Mouse (Mus musculus): ENCODE data around the gene Gm15097. TPM values are rescaled to one million over a fixed set of nuclear protein-coding genes. Genes with fewer than 3 reads are reported as not detected.
"Not testable (repeated sequence)": the region's sequence is repeated elsewhere in the genome, so short reads cannot be mapped to it uniquely, and the experiment has no call there.

The Gm15097 gene
- total RNA-seq (2012; rRNA removed) (not detected in 2 replicates), total RNA-seq (2014; rRNA removed) (not detected in 2 replicates), polyA plus RNA-seq (2012; ENCODE audit: insufficient read length, low read depth) (not detected in 2 replicates)

DNA sequence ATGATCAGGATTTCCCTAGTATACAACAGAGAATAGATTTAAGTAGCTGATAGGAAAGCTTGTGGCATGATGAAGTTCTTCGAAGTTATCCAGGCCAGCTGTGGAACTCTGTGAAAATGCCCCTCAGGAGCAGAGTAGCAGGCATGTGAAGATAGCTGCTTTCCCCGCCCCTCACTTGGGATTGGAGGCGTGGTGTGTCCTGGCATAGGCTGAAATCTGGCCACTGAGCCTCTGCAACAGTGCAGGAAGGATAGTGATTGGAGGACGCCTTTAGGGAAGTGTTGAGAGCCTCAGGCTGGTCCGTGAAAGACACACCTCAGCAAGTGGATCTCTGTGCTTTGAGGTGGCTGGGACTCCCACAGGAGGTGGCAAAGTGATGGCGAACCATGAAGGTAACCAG, at the start of gene Gm15097:
TSS of gene Gm15097 (plus strand) at position 301 of the 400 bp plus-strand sequence.
- in situ Hi-C loops (cut with MboI; ENCODE audit: low pct_ligation_motif_present, low pct_unique_long_range_greater_than_20kb, low sequenced_read_pairs); H3K27ac ChIP-seq (ENCODE audit: insufficient read depth, low read depth): not testable (repeated sequence)

GRCm38 (mm10) chrX:149762853-149763252, 21.4 kb upstream of the Gm15097 start:
- H3K27ac ChIP-seq (ENCODE audit: insufficient read depth, low read depth); H3K9me3 ChIP-seq (replicated peaks; ENCODE audit: low read length); H3K4me1 ChIP-seq (ENCODE audit: control insufficient read depth in 1 of 2, insufficient read depth in 2 of 2); H3K9ac ChIP-seq (ENCODE audit: insufficient read depth, low read depth); H3K4me2 ChIP-seq (ENCODE audit: insufficient read depth, low read depth, poor library complexity, severe bottlenecking); H3K36me3 ChIP-seq (replicated peaks in 1 of 2; ENCODE audit: control insufficient read depth in 1 of 2, insufficient read depth in 1 of 2, low read length in 1 of 2); H3K4me3 ChIP-seq (replicated peaks in 1 of 3; ENCODE audit: low read depth in 2 of 3, low read length in 2 of 3, poor library complexity in 1 of 3); H3K79me2 ChIP-seq (replicated peaks; ENCODE audit: control insufficient read depth, extremely low read depth, insufficient read depth, poor library complexity, severe bottlenecking); H3K27me3 ChIP-seq (replicated peaks); dilution Hi-C loops (cut with MboI; ENCODE audit: extremely low pct_ligation_motif_present, extremely low pct_unique_long_range_greater_than_20kb, low sequenced_read_pairs); in situ Hi-C loops (cut with MboI; ENCODE audit: low pct_ligation_motif_present, low pct_unique_long_range_greater_than_20kb, low sequenced_read_pairs): not testable (repeated sequence)
- TF ChIP-seq RAD21 (IDR thresholded peaks at IDR 0.05; ENCODE audit: low read depth, low read length) (peak; percentile 4), CTCF (conservative IDR thresholded peaks at IDR 0.05 in 1 of 2, IDR thresholded peaks at IDR 0.05 in 1 of 2; ENCODE audit: low read depth in 2 of 2, low read length in 2 of 2) (peak in 1 of 2 experiments; percentile 21; a peak in 2 of 4 replicates)
- peak; percentile 6 for DNase-seq (ENCODE audit: extremely low read depth)

More for the DNA sequence above, at the start of gene Gm15097:
- H3K36me3 ChIP-seq (replicated peaks in 1 of 2; ENCODE audit: control insufficient read depth in 1 of 2, insufficient read depth in 1 of 2, low read length in 1 of 2); dilution Hi-C loops (cut with MboI; ENCODE audit: extremely low pct_ligation_motif_present, extremely low pct_unique_long_range_greater_than_20kb, low sequenced_read_pairs); H3K4me2 ChIP-seq (ENCODE audit: insufficient read depth, low read depth, poor library complexity, severe bottlenecking); H3K4me1 ChIP-seq (ENCODE audit: control insufficient read depth in 1 of 2, insufficient read depth in 2 of 2); H3K4me3 ChIP-seq (replicated peaks in 1 of 3; ENCODE audit: low read depth in 2 of 3, low read length in 2 of 3, poor library complexity in 1 of 3); H3K27me3 ChIP-seq (replicated peaks); DNase-seq (ENCODE audit: extremely low read depth); H3K9me3 ChIP-seq (replicated peaks; ENCODE audit: low read length); H3K79me2 ChIP-seq (replicated peaks; ENCODE audit: control insufficient read depth, extremely low read depth, insufficient read depth, poor library complexity, severe bottlenecking); H3K9ac ChIP-seq (ENCODE audit: insufficient read depth, low read depth): not testable (repeated sequence)

GRCm38 (mm10) chrX:149811178-149811577, 26.9 kb downstream of the Gm15097 start:
- H3K4me1 ChIP-seq (ENCODE audit: control insufficient read depth in 1 of 2, insufficient read depth in 2 of 2); DNase-seq (ENCODE audit: extremely low read depth); dilution Hi-C loops (cut with MboI; ENCODE audit: extremely low pct_ligation_motif_present, extremely low pct_unique_long_range_greater_than_20kb, low sequenced_read_pairs); H3K4me2 ChIP-seq (ENCODE audit: insufficient read depth, low read depth, poor library complexity, severe bottlenecking); H3K79me2 ChIP-seq (replicated peaks; ENCODE audit: control insufficient read depth, extremely low read depth, insufficient read depth, poor library complexity, severe bottlenecking); H3K36me3 ChIP-seq (replicated peaks in 1 of 2; ENCODE audit: control insufficient read depth in 1 of 2, insufficient read depth in 1 of 2, low read length in 1 of 2); H3K27me3 ChIP-seq (replicated peaks); H3K9ac ChIP-seq (ENCODE audit: insufficient read depth, low read depth); H3K4me3 ChIP-seq (replicated peaks in 1 of 3; ENCODE audit: low read depth in 2 of 3, low read length in 2 of 3, poor library complexity in 1 of 3); H3K9me3 ChIP-seq (replicated peaks; ENCODE audit: low read length); H3K27ac ChIP-seq (ENCODE audit: insufficient read depth, low read depth); in situ Hi-C loops (cut with MboI; ENCODE audit: low pct_ligation_motif_present, low pct_unique_long_range_greater_than_20kb, low sequenced_read_pairs): not testable (repeated sequence)

Other genes starting within 250 kb of the Gm15097 start
- not detected in 2 replicates for gene Gm10439, start 189.9 kb upstream of the Gm15097 start, total RNA-seq (2012; rRNA removed)
- gene Gm10439, start 189.9 kb upstream of the Gm15097 start, total RNA-seq (2014; rRNA removed): not detected in 2 replicates
- not detected in 2 replicates for gene Gm10439, start 189.9 kb upstream of the Gm15097 start, polyA plus RNA-seq (2012; ENCODE audit: insufficient read length, low read depth)
- not detected in 2 replicates for gene Gm15091, start 157.2 kb downstream of the Gm15097 start, total RNA-seq (2012; rRNA removed)
- gene Gm15091, start 157.2 kb downstream of the Gm15097 start, total RNA-seq (2014; rRNA removed): not detected in 2 replicates
- not detected in 2 replicates for gene Gm15091, start 157.2 kb downstream of the Gm15097 start, polyA plus RNA-seq (2012; ENCODE audit: insufficient read length, low read depth)